Mouse (Mus musculus): Measurements from ENCODE around the gene Fto.

DNA sequence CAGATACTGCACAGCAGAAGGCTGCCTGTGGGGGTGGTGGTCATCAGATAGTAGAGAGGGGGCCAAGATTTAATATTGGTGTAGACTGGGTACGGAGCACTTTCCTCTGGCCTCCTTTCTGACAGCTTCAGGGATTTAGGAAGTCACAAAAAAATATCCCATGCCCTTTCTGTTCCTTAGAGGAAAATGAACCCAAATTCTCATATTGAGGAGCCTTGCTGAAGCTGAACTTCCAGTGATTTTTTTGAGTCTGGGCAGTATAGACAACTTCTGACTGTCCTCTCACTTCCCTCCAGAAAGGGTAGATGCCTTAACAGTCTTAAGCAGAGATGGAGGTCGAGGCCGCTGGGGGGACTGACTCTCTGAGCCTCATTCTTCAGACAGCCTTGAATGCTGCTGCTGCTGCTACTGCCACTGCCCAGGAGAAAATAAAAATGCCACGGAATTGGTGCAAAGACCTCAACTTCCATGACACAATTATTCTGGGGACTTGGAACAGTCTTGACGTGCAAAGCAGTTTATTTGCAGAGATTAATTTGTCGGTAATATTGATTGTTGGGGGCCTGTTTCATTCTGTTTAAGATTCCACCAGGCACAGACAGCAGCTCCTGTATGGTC is 398.8 kb downstream of the Fto start:
- TF ChIP-seq CTCF (IDR thresholded peaks at IDR 0.05; ENCODE audit: borderline replicate concordance, extremely low read depth, insufficient read depth, insufficient read length) (no peak), POLR2A (IDR thresholded peaks at IDR 0.05; ENCODE audit: borderline replicate concordance, extremely low read depth, insufficient read depth, insufficient read length, poor library complexity, severe bottlenecking) (no peak)

Measured in brain, embryonic 14.5 days (tissue).